Mouse (Mus musculus): ENCODE results near the gene Slc39a3.
A peak's percentile ranks its signal among the peaks of the same experiment; 100 is the strongest.
"Not testable (repeated sequence)": the region's sequence is repeated elsewhere in the genome, so short reads cannot be mapped to it uniquely, and the experiment has no call there.

The Slc39a3 gene

GRCm38 (mm10) chr10:81036988-81037580, at the start of gene Slc39a3:
Gene Slc39a3 (minus strand): TSS chr10:81037426.
- peak; percentile 100 for DNase-seq

- peak; percentile 23 for DNase-seq
These were observed 49.8 kb upstream of the Slc39a3 start for GRCm38 (mm10) chr10:81087021-81087420.

GRCm38 (mm10) chr10:81082168-81082960, 45.1 kb upstream of the Slc39a3 start:
- DNase-seq: peak; percentile 83

GRCm38 (mm10) chr10:81080008-81080655, 42.9 kb upstream of the Slc39a3 start:
- DNase-seq: no peak

- DNase-seq: no peak
These were observed 40.7 kb upstream of the Slc39a3 start for GRCm38 (mm10) chr10:81077916-81078315.

- no peak for DNase-seq
These were observed 39.1 kb upstream of the Slc39a3 start for GRCm38 (mm10) chr10:81076356-81076755.

- DNase-seq: no peak
These were observed 38.5 kb upstream of the Slc39a3 start for GRCm38 (mm10) chr10:81075734-81076133.

GRCm38 (mm10) chr10:81073464-81073863, 36.2 kb upstream of the Slc39a3 start:
- DNase-seq: no peak

GRCm38 (mm10) chr10:81072290-81072689, 35.1 kb upstream of the Slc39a3 start:
- no peak for DNase-seq

GRCm38 (mm10) chr10:81069836-81070235, 32.6 kb upstream of the Slc39a3 start, which contains the start of gene Thop1:
Gene Thop1 (plus strand): TSS chr10:81070035.
- peak; percentile 96 for DNase-seq

- DNase-seq: no peak
These were observed 31.5 kb upstream of the Slc39a3 start for GRCm38 (mm10) chr10:81068706-81069105.

GRCm38 (mm10) chr10:81064519-81064918, 27.3 kb upstream of the Slc39a3 start:
- DNase-seq: not testable (repeated sequence)

GRCm38 (mm10) chr10:81062710-81063109, 25.5 kb upstream of the Slc39a3 start:
- no peak for DNase-seq

GRCm38 (mm10) chr10:81059603-81060543, 22.6 kb upstream of the Slc39a3 start, which contains the start of gene Sgta:
Gene Sgta (minus strand): TSS chr10:81060181.
- DNase-seq: peak; percentile 100

- no peak for DNase-seq
These were observed 21.7 kb upstream of the Slc39a3 start for GRCm38 (mm10) chr10:81058896-81059295.

GRCm38 (mm10) chr10:81057406-81058130, 20.3 kb upstream of the Slc39a3 start:
- no peak for DNase-seq

- not testable (repeated sequence) for DNase-seq
These were observed 18.6 kb upstream of the Slc39a3 start for GRCm38 (mm10) chr10:81055802-81056340.

- DNase-seq: no peak
These were observed 17.9 kb upstream of the Slc39a3 start for GRCm38 (mm10) chr10:81055169-81055568.

- no peak for DNase-seq
These were observed 15.4 kb upstream of the Slc39a3 start for GRCm38 (mm10) chr10:81052577-81052976.

- DNase-seq: no peak
These were observed 13.9 kb upstream of the Slc39a3 start for GRCm38 (mm10) chr10:81051133-81051532.

- DNase-seq: peak; percentile 28
These were observed 13.4 kb upstream of the Slc39a3 start for GRCm38 (mm10) chr10:81050645-81051044.

Measured in kidney, adult 18-20 months (tissue).